Mouse (Mus musculus) myocyte (in vitro differentiated cells): ENCODE measurements around the gene Muc5ac.

Source experiments
- MAX ChIP-seq: IDR thresholded peaks from one replicate; pipeline ENCODE4 v1.6.1; 2011; ENCODE audit warnings: low read depth, mild to moderate bottlenecking, control low read depth
- POLR2A ChIP-seq: IDR thresholded peaks from one replicate; pipeline ENCODE4 v1.6.1; 2011; ENCODE audit warnings: low read depth, mild to moderate bottlenecking, control low read depth, moderate library complexity; ENCODE audit not compliant: insufficient read length
- POLR2AphosphoS2 ChIP-seq: IDR thresholded peaks from one replicate; pipeline ENCODE4 v1.6.1; 2011; ENCODE audit warnings: low read depth, control low read depth; ENCODE audit not compliant: insufficient read length

- no peak for TF ChIP-seq POLR2A
- no peak for TF ChIP-seq MAX
- TF ChIP-seq POLR2AphosphoS2 = no peak
Observed at GRCm38 (mm10) chr7:141840354-141840753, 51.6 kb downstream of the Muc5ac start.
